Mouse (Mus musculus): Measurements from ENCODE around the gene Olfr448. TPM values are rescaled to one million over a fixed set of nuclear protein-coding genes. Genes with fewer than 3 reads are reported as not detected.

Olfr448 gene
- polyA plus RNA-seq (2015; fragmentation: Nextera tagmentation; extraction: Ambion mirVana) = not detected in 2 replicates

DNA sequence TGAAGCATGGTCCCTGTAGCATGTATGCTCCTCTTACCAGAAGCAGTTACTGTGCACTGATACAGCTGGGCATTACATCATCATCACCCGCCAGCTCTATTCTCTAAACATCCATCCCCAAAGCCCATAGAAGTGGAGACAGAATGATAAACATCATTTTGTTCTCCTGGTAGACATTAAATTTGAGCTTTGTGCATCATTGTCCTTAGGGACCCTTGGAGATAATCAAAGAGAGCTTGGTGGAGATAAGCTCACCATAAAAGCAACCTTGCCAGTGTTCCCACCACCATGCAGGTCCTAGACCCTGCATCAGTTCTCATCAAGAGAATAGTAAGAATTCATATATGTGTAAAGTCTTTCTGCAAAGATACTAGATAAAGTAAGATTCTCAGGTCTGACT is at the start of gene Olfr448:
Gene Olfr448, plus strand, starts transcription at position 301 of the 400 bp plus-strand sequence.
- Histone ChIP-seq H3K36me3 (ENCODE audit: insufficient read depth, low read length) (no peaks in the 10 kb centered on the region), H3K4me2 (ENCODE audit: low read length) (no peak within 1 kb of the TSS), H3K4me1 (replicated peaks; ENCODE audit: insufficient read depth, low read length) (no peaks in the 10 kb centered on the region), H3K4me3 (replicated peaks; ENCODE audit: low read depth, low read length) (no peak within 1 kb of the TSS), H3K9ac (ENCODE audit: low read depth, low read length) (no peak within 1 kb of the TSS), H3K27ac (no peak within 1 kb of the TSS), H3K27me3 (ENCODE audit: insufficient read depth, low read length) (no peaks in the 10 kb centered on the region), H3K9me3 (replicated peaks; ENCODE audit: low read length) (no peaks in the 10 kb centered on the region)
- DNase-seq (ENCODE audit: low spot score) (no peak), ATAC-seq (replicated peaks; ENCODE audit: low FRiP score, low read depth) (no peak)
- no peak for TF ChIP-seq CTCF (IDR thresholded peaks at IDR 0.05; ENCODE audit: low read depth)
- WGBS = 75% methylated on average over 1 of the region's 1 CpGs

DNA sequence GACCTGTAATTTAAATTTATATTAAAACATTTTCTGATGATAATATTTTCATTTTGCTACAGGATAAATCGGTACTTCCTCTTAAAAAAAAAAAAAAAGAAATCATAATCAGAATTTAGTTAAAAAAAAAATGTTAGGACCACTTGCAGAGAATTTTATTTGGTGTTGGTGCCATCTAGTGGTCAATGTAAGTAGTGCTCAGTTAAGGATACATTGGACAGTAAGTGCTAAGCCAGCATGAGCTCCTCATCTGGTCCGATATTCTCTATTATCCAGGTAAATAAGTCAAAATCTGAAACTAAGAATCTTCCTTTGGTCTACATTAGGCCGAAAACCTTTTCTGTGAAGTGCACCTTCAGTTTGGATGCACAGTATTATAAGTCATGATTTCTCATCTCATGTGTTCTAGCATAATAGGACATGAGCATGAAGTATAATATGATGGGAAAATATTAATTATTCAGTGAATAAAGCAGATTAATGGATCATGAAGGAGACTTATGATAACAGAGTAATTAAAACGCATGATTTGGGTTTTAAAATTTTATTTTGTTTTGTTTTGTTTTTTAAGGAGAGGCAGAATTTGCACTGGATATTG is 29.9 kb upstream of the Olfr448 start:
- no peaks in the 10 kb centered on the region for H3K27me3 ChIP-seq (ENCODE audit: insufficient read depth, low read length)
- ATAC-seq (replicated peaks; ENCODE audit: low FRiP score, low read depth) = no peak
- peak; percentile 69 for DNase-seq (ENCODE audit: low spot score)

GRCm38 (mm10) chr6:42869695-42870094 is 20.5 kb upstream of the Olfr448 start:
- Histone ChIP-seq H3K27me3 (ENCODE audit: insufficient read depth, low read length) (no peaks in the 10 kb centered on the region), H3K27ac (no peak overlapping the region), H3K4me2 (ENCODE audit: low read length) (no peak overlapping the region), H3K9ac (ENCODE audit: low read depth, low read length) (no peak overlapping the region), H3K4me3 (replicated peaks; ENCODE audit: low read depth, low read length) (no peak overlapping the region), H3K36me3 (ENCODE audit: insufficient read depth, low read length) (no peaks in the 10 kb centered on the region), H3K4me1 (replicated peaks; ENCODE audit: insufficient read depth, low read length) (no peaks in the 10 kb centered on the region), H3K9me3 (replicated peaks; ENCODE audit: low read length) (no peaks in the 10 kb centered on the region)
- ATAC-seq (replicated peaks; ENCODE audit: low FRiP score, low read depth) (no peak), DNase-seq (ENCODE audit: low spot score) (no peak)
- no peak for TF ChIP-seq CTCF (IDR thresholded peaks at IDR 0.05; ENCODE audit: low read depth)
- WGBS = 78% methylated on average over 3 of the region's 3 CpGs

More for the DNA sequence above, 29.9 kb upstream of the Olfr448 start:
- peak; percentile 78 for TF ChIP-seq CTCF (IDR thresholded peaks at IDR 0.05; ENCODE audit: low read depth)
- Histone ChIP-seq H3K27ac (no peak overlapping the region), H3K36me3 (ENCODE audit: insufficient read depth, low read length) (no peaks in the 10 kb centered on the region), H3K4me1 (replicated peaks; ENCODE audit: insufficient read depth, low read length) (no peaks in the 10 kb centered on the region), H3K4me2 (ENCODE audit: low read length) (no peak overlapping the region), H3K4me3 (replicated peaks; ENCODE audit: low read depth, low read length) (no peak overlapping the region), H3K9ac (ENCODE audit: low read depth, low read length) (no peak overlapping the region), H3K9me3 (replicated peaks; ENCODE audit: low read length) (no peaks in the 10 kb centered on the region)
- 11% methylated on average over 4 of the region's 4 CpGs for WGBS

DNA sequence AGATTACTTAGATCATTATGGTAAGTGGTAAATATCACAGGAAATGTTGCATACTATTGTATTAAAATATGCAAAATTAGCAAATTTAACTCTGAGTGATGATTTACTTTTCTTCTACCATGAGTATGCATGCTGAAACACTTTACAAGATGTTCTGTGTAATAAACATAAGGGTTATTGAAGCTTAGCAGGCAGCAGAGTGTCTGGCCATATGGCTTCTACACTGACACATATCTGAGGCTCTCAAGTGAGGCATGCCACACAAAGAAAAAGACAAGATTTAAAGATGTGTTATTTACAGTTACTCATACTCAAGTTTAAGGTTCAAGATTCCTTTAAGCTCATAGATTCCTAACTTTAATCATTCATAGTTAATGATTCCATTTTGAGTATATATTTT is 13.9 kb upstream of the Olfr448 start:
- Histone ChIP-seq H3K27ac (no peak overlapping the region), H3K4me1 (replicated peaks; ENCODE audit: insufficient read depth, low read length) (no peaks in the 10 kb centered on the region), H3K9ac (ENCODE audit: low read depth, low read length) (no peak overlapping the region), H3K36me3 (ENCODE audit: insufficient read depth, low read length) (no peaks in the 10 kb centered on the region), H3K4me3 (replicated peaks; ENCODE audit: low read depth, low read length) (no peak overlapping the region), H3K4me2 (ENCODE audit: low read length) (no peak overlapping the region), H3K27me3 (ENCODE audit: insufficient read depth, low read length) (no peaks in the 10 kb centered on the region), H3K9me3 (replicated peaks; ENCODE audit: low read length) (no peaks in the 10 kb centered on the region)
- no peak for DNase-seq (ENCODE audit: low spot score)
- ATAC-seq (replicated peaks; ENCODE audit: low FRiP score, low read depth) = no peak
- no peak for TF ChIP-seq CTCF (IDR thresholded peaks at IDR 0.05; ENCODE audit: low read depth)

DNA sequence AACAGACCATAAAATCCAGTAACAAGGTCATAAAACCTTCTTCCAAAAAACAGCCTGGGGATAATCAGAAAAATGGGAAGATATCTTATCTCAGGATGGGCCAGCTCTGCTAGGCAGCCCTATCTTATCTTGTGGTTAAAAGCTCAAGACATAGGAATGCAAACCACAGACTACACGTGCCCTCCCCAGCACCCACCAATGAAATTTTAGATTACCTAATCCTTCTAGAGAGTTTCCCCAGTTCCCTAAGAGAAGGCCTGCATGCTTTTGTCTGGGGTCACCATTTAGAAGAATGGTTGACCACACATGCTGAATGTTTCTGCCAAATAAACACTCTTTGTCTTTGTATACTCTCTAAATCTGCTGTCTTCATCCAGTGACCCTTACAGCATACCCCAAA is 10.1 kb downstream of the Olfr448 start:
- Histone ChIP-seq H3K36me3 (ENCODE audit: insufficient read depth, low read length) (no peaks in the 10 kb centered on the region), H3K27ac (no peak overlapping the region), H3K4me3 (replicated peaks; ENCODE audit: low read depth, low read length) (no peak overlapping the region), H3K27me3 (ENCODE audit: insufficient read depth, low read length) (no peaks in the 10 kb centered on the region), H3K9ac (ENCODE audit: low read depth, low read length) (no peak overlapping the region), H3K9me3 (replicated peaks; ENCODE audit: low read length) (no peaks in the 10 kb centered on the region), H3K4me2 (ENCODE audit: low read length) (no peak overlapping the region), H3K4me1 (replicated peaks; ENCODE audit: insufficient read depth, low read length) (no peaks in the 10 kb centered on the region)
- TF ChIP-seq CTCF (IDR thresholded peaks at IDR 0.05; ENCODE audit: low read depth) = no peak
- DNase-seq (ENCODE audit: low spot score) (no peak), ATAC-seq (replicated peaks; ENCODE audit: low FRiP score, low read depth) (no peak)
- 42% methylated on average over 1 of the region's 1 CpGs for WGBS

DNA sequence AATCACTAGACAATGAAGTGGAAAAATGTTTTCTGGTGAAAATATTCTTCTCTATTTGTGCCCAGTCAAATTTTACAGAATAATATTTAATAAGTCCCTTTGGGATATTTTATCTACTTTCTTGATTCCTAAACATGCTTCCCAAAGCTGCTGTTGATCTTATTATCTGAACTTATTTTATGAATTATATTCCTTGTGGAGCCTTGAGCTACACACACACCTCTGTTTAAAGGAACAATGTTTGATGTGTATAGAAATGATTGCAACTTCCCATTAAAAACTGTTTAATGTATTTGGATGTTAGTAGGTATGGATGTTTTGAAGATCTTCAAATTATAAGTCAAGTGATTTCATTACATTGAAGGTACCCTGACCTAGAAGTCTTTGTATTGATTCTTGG is 18.3 kb downstream of the Olfr448 start, which contains the start of gene Olfr447:
Gene Olfr447, plus strand, starts transcription at position 301 of the 400 bp plus-strand sequence.
- Histone ChIP-seq H3K9ac (ENCODE audit: low read depth, low read length) (no peak within 1 kb of the TSS), H3K4me1 (replicated peaks; ENCODE audit: insufficient read depth, low read length) (no peaks in the 10 kb centered on the region), H3K36me3 (ENCODE audit: insufficient read depth, low read length) (no peaks in the 10 kb centered on the region), H3K27ac (no peak within 1 kb of the TSS), H3K4me2 (ENCODE audit: low read length) (no peak within 1 kb of the TSS), H3K27me3 (ENCODE audit: insufficient read depth, low read length) (no peaks in the 10 kb centered on the region), H3K9me3 (replicated peaks; ENCODE audit: low read length) (no peaks in the 10 kb centered on the region), H3K4me3 (replicated peaks; ENCODE audit: low read depth, low read length) (no peak within 1 kb of the TSS)
- ATAC-seq (replicated peaks; ENCODE audit: low FRiP score, low read depth) = no peak
- TF ChIP-seq CTCF (IDR thresholded peaks at IDR 0.05; ENCODE audit: low read depth) = no peak
- no peak for DNase-seq (ENCODE audit: low spot score)

- Histone ChIP-seq H3K36me3 (ENCODE audit: insufficient read depth, low read length) (no peaks in the 10 kb centered on the region), H3K27ac (no peak within 1 kb of the TSS), H3K9me3 (replicated peaks; ENCODE audit: low read length) (no peaks in the 10 kb centered on the region), H3K4me1 (replicated peaks; ENCODE audit: insufficient read depth, low read length) (no peaks in the 10 kb centered on the region), H3K27me3 (ENCODE audit: insufficient read depth, low read length) (no peaks in the 10 kb centered on the region), H3K4me3 (replicated peaks; ENCODE audit: low read depth, low read length) (no peak within 1 kb of the TSS), H3K4me2 (ENCODE audit: low read length) (no peak within 1 kb of the TSS), H3K9ac (ENCODE audit: low read depth, low read length) (no peak within 1 kb of the TSS)
- DNase-seq (ENCODE audit: low spot score) = no peak
- no peak for TF ChIP-seq CTCF (IDR thresholded peaks at IDR 0.05; ENCODE audit: low read depth)
- ATAC-seq (replicated peaks; ENCODE audit: low FRiP score, low read depth) = no peak
- WGBS = 56% methylated on average over 2 of the region's 2 CpGs
Observed at GRCm38 (mm10) chr6:42921077-42921476, 30.8 kb downstream of the Olfr448 start, which contains the start of gene Olfr446. Gene Olfr446 (plus strand): TSS chr6:42921377.

Other genes starting within 250 kb of the Olfr448 start
- 3.0 and 3.2 TPM in 2 replicates for gene Tcaf2, start 245.2 kb upstream of the Olfr448 start, polyA plus RNA-seq (2015; fragmentation: Nextera tagmentation; extraction: Ambion mirVana)
- gene Tcaf1, start 180.4 kb upstream of the Olfr448 start, polyA plus RNA-seq (2015; fragmentation: Nextera tagmentation; extraction: Ambion mirVana) = 59.6 and 63.4 TPM in 2 replicates
- gene Olfr453, start 151.1 kb upstream of the Olfr448 start, polyA plus RNA-seq (2015; fragmentation: Nextera tagmentation; extraction: Ambion mirVana) = not detected in 2 replicates
- not detected in 2 replicates for gene Olfr38, start 134.0 kb upstream of the Olfr448 start, polyA plus RNA-seq (2015; fragmentation: Nextera tagmentation; extraction: Ambion mirVana)
- gene Olfr452, start 105.3 kb upstream of the Olfr448 start, polyA plus RNA-seq (2015; fragmentation: Nextera tagmentation; extraction: Ambion mirVana) = not detected in 2 replicates
- gene Olfr450, start 78.5 kb upstream of the Olfr448 start, polyA plus RNA-seq (2015; fragmentation: Nextera tagmentation; extraction: Ambion mirVana) = not detected in 2 replicates
- not detected in 2 replicates for gene Olfr449, start 56.1 kb upstream of the Olfr448 start, polyA plus RNA-seq (2015; fragmentation: Nextera tagmentation; extraction: Ambion mirVana)
- not detected in 2 replicates for gene Olfr447, start 18.4 kb downstream of the Olfr448 start, polyA plus RNA-seq (2015; fragmentation: Nextera tagmentation; extraction: Ambion mirVana)
- not detected in 2 replicates for gene Olfr446, start 30.9 kb downstream of the Olfr448 start, polyA plus RNA-seq (2015; fragmentation: Nextera tagmentation; extraction: Ambion mirVana)
- gene Olfr444, start 58.6 kb downstream of the Olfr448 start, polyA plus RNA-seq (2015; fragmentation: Nextera tagmentation; extraction: Ambion mirVana) = not detected in 2 replicates
- gene Olfr441, start 215.9 kb downstream of the Olfr448 start, polyA plus RNA-seq (2015; fragmentation: Nextera tagmentation; extraction: Ambion mirVana) = not detected in 2 replicates

All from kidney, postnatal 0 days (tissue).